Mouse (Mus musculus): Measurements from ENCODE around the gene Eif4a2.
"Not testable (repeated sequence)": the region's sequence is repeated elsewhere in the genome, so short reads cannot be mapped to it uniquely, and the experiment has no call there.

The Eif4a2 gene

DNA sequence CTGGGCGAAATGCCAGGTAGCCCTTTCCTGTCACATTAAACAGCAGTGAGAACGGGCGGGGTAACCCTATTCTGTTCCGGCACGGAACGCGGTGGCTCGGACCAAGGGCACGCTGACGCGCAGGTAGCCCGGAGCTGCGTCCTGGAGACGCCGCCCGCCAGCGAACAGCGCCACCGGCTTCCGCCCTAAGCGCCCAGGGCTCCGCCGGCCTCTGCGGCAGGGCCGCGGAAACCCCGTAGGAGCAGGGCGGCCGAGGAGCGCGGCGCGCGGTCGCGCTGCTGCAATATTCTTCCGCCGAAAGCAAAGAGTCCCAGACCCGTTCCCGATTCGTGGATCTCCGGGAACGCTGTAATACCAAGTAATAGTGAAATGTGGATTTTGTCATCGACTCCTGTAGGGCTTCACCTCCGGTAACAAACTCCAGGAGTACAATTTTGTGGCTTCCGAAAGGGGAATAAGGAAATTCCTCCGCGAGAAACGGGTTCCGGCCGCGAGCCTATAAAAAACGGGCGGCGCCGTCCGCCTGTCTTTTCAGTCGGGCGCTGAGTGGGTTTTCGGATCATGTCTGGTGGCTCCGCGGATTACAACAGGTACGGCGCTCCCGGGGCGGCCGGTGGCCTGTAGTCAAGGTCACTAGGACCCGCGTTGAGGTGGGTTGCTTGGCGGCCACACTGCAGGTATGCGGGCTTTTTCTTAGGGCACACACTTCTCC lies at the start of gene Eif4a2:
Gene Eif4a2 (plus strand): TSS at position 214 of the 712 bp plus-strand sequence.
- in situ Hi-C loops (cut with MseI, MboI), result no loop called here

DNA sequence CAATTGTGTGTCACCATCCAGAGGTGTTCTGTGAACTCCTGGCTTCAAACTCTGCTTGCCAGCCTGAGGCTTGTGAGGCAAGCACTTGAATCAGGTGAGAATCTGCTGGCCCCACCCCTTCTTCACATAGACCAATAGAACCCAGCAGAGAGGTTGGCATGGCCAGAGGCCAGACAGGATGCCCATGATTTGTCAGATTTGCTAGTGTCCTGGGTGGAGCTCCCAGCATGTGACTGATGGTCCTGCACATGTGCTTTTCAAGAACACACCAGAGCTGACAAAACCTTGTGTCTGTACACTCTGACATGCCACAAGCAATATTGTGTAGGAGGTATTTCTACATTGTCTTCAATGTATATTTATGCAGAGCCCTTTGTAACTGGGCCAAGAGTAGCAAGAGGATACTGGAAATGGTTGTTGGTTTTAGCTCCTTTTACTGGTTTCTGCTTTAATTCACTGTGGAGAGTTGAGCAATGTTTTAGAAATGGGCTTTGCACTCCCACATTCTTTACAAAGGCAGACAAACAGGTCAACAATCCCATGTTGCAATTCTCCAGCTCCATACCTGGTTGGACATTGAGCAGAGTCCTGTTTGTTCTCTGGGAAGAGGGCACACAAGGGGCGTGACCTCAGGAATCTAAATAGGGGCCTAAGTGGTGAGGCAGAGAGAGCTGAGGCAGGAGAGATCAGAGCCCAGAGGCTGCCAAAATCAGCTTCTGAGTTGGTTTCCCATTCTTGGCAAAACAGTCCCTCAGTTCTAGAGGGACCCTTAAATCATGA lies 49.4 kb upstream of the Eif4a2 start, which contains the start of gene Kng1:
Gene Kng1 (plus strand): TSS at position 198 of the 780 bp plus-strand sequence.
- in situ Hi-C loops (cut with MseI, MboI), result not testable (repeated sequence)

DNA sequence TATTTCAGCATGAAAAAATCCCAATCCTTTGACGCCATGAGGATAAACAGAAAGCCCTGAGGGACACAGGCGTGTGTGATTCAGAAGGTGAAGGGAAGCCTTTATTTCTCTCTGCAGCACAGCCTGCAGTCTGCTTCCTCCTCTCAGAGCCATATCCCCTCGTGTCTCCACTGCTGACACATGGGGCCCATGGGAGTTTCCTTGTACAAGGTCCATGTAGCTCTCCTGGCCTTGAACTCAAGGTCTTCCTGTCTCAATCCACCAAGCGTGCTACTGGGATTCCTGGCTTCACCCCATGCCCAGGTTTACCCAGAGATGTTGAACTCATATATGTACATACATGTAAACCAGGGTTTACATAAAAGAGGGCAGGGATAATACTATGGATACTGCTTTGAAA lies 47.6 kb upstream of the Eif4a2 start:
- in situ Hi-C loops (cut with MseI, MboI), result not testable (repeated sequence)

DNA sequence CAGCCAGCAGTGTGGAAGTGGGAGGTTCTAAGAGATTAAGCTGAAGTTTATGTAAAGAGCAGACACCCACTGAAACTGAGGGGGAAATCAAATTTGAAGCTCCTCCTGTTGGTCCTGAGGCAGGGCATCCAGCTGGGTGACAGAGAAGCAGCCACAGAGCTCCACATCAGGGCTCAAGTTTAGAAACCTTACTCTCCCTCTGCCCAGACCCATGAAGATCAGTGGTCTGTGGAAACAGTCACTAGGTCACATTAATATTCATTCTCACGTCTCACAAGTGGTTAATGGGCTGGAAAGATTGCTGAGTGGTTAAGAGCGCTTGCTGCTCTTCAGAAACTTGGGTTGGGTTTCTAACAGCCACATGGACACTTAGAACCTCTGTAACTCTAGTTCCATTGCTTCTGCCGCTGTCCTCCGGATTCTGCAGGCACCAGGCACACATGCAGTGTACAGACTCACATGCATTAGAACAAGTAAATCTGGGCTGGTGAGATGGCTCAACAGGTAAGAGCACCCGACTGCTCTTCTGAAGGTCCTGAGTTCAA lies 46.4 kb upstream of the Eif4a2 start:
- in situ Hi-C loops (cut with MseI, MboI), result not testable (repeated sequence)

DNA sequence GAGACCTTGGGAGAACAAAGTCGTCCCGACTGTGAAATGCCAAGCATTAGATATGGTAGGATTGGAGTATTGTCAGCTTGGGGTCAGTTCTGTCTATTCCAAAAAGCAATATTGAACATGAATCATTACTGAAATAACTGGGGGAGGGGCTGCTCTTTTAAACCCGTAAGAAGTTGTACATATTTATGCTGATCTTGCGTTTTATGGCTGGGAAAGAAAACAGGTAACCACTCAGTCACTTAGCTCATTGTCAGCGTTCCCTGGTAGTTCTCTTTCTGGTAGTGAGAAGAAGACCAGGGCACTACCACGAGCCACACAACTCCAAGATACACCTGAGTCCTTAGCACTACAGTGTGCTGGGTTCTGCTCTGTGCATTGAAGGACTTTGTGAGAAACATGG lies 29.7 kb upstream of the Eif4a2 start:
- in situ Hi-C loops (cut with MseI, MboI), result not testable (repeated sequence)

DNA sequence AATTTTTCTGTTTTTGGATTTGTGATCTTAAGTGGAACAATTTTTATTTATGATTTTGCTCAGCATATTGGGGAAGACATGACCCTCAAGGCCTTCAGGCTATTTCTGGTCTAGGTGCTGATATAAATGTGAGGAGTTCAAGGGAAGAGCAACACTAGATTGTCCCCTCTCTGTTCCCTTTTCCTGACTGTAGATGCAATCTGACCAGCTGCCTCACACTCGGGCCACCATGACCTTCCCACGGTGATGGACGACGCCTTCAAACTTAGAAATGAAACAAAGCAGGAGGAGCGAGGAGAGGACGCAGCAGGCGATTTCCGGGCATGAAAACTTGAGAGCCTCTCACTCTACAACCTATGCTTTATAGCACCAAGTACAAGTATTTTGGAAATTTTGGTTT lies 20.1 kb upstream of the Eif4a2 start:
- in situ Hi-C loops (cut with MseI, MboI), result loop anchor here in 1 of 2 experiments (5.0 kb wide), 1 partner anchor 45 kb away; no protein-coding TSS in a partner anchor

DNA sequence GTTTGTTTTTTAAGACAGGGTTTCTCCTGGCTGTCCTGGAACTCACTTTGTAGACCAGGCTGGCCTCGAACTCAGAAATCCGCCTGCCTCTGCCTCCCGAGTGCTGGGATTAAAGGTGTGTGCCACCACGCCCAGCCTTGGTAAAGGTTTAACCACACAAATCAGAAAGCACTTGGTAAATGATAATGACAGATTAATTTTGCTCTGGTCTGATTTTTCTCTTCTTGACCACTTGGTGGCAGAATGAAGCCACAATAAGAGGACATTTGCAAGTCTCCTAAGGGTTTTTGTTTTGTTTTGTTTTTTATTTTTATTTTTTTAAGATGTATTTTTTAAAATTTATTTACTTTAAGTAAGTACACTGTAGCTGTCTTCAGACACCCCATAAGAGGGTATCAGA lies 19.5 kb upstream of the Eif4a2 start:
- in situ Hi-C loops (cut with MseI, MboI), result loop anchor here in 1 of 2 experiments (5.0 kb wide), 1 partner anchor 45 kb away; no protein-coding TSS in a partner anchor

DNA sequence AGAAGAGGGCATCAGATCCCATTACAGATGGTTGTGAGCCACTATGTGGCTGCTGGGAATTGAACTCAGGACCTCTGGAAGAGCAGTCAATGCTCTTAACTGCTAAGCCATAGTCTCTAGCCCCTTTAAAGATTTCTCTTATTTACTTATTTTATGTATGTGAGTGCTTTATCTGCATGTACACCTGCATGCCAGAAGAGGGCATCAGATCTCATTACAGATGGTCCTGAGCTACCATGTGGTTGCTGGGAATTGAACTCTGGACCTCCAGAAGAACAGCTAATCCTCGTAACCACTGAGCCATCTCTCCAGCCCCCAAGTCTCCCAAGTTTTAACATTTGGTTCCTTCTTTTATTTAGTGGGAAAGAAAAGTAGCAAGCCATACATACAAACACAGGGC lies 18.8 kb upstream of the Eif4a2 start:
- in situ Hi-C loops (cut with MseI, MboI), result loop anchor here in 1 of 2 experiments (5.0 kb wide), 1 partner anchor 44 kb away; no protein-coding TSS in a partner anchor

DNA sequence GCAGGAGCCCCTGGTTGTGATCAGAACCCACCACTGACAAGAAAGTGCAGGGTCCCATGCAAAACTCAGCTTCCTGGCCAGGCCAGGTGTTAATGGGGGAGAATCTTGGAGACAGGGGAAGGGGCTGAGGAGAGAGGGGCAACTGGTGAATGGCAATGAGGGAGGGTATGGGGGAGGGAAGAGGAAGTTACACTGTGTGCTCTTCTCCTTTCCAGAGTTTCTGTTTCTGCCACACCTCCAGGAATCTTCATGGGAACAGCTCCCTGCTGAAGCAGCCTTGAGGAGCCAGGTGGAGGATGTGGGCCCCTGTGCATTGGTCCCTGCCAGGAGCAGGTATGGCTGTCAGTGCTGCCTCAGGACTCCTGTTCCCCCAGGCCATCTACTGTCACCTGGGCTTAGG lies 15.9 kb upstream of the Eif4a2 start:
- in situ Hi-C loops (cut with MseI, MboI), result not testable (repeated sequence)

DNA sequence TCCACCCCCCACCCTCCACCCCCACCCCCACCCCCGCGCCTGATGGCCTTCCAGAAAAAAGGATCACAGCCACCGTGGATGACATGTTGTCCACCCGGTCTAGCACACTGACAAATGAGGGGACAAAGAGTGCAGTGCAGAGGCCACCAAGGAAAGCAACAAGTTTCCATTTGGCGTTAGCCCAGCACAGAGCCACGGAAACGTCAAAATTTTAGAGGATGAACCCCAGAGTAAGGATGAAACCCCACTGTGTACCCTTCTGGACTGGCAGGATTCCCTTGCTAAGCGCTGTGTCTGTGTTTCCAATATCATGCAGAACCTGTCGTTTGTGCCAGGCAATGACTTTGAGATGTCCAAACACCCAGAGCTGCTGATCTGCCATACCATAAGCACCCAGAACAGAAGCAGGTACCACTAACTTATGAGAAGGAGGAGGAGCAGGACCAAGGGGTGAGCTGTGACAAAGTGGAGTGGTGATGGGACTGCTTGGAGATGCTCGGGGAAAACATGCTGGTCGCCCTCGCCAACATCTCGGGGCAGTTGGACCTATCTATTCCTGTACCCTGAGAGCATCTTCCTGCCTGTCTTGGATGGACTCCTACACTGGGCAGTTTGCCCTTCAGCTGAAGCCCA lies 13.8 kb upstream of the Eif4a2 start:
- in situ Hi-C loops (cut with MseI, MboI), result no loop called here

DNA sequence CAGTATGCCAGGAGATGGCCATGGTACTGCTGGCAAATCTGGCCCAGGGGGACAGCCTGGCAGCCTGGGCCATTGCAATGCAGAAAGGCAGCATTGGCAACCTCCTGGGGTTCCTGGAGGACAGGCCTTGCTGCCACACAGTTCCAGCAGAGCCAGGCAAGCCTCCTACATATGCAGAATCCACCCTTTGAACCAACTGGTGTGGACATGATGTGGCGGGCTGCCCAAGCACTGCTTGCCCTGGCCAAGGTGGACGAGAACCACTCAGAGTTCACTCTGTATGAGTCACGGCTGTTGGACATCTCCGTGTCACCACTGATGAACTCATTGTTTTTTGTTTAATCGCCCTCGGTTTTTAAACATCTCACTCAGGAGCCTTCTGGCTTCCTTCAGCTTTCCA lies 13.1 kb upstream of the Eif4a2 start:
- in situ Hi-C loops (cut with MseI, MboI), result no loop called here

DNA sequence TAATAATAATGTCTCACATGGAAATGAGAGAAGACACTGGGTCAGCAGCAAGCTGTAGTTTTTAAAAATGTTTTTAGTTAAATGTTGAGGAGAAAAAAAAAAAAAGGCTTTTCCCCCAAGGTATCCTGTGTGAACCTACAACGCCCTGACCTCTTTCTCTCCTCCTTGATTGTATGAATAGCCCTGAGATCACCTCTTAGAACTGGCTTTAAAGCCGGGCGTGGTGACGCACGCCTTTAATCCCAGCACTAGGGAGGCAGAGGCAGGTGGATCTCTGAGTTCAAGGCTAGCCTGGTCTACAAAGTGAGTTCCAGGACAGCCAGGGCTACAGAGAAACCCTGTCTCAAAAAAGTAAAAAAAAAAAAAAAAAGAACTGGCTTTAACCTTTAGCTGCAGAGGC lies 11.7 kb upstream of the Eif4a2 start:
- in situ Hi-C loops (cut with MseI, MboI), result not testable (repeated sequence)

DNA sequence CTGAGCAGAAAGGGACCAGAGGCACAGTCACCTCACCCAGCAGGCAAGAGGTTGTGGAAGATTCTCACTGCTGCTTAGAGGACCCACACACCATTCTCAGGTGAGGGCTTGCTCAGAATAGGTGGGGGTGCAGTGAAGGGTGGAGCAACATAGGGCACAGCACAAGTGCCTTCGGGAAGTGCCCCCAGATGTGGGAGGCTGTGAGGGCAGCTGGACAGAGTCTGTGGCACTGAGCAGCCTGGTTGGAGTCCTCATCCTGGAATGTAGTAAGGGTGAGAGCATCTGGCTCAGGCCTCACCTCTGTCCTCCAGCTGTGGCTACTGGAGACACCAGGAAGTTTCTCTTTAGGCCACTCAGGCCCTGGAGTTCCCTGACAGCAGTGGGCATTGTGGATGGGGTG lies 10.4 kb upstream of the Eif4a2 start:
- in situ Hi-C loops (cut with MseI, MboI), result not testable (repeated sequence)

DNA sequence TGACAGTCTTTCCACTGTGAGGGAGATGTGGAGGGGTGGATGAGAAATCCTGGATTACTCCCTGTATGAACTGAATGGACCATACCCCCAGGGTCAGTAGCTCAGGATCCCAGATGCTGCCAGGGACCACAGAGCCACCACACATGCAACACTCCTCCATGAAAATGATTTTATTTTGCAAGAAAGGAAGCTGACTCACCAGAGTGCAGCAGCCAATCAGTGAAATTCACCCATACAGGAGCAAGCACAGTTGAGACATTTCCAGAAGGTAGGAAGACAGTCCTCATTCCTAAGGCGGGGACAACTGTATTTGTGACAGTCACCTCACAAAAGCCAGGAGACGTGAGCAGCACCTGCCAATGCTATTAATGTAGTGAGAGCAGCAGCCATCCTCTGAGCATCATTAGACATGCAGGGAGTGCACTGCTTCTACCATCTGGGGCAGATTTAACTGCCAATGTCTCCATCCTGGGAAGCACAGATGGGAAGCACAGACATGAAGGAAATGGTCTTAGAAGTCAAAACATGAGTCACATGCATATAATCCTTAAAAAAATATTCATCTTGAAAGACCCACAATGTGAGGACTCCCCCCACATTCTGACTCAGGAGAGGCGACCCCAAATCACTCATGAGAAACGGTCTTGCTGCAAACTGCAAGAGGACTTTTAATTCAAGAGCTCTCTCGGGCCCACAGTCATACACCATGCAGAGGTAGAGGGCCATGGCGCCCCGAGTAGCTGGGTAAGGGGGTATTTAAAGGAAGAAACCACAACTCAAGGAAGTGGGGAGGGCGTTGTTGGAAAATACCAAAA lies 9.7 kb upstream of the Eif4a2 start:
- in situ Hi-C loops (cut with MseI, MboI), result not testable (repeated sequence)

DNA sequence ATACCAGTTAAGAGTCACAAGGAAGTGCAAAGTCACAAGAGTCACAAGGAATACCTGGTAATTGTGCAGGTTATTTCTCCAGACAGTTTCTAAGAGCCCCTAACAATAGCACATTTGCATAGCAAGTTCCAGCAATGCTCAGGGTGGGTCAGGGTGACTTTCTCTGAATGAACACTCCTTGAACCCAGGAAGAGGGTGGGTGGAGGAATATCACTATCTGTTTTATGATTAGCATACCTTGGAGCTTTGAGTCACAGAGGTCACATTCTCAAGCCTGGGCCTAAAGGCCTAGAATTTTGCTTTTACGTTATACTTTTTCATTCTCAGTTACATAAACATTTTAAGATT lies 9.2 kb upstream of the Eif4a2 start:
- in situ Hi-C loops (cut with MseI, MboI), result not testable (repeated sequence)

DNA sequence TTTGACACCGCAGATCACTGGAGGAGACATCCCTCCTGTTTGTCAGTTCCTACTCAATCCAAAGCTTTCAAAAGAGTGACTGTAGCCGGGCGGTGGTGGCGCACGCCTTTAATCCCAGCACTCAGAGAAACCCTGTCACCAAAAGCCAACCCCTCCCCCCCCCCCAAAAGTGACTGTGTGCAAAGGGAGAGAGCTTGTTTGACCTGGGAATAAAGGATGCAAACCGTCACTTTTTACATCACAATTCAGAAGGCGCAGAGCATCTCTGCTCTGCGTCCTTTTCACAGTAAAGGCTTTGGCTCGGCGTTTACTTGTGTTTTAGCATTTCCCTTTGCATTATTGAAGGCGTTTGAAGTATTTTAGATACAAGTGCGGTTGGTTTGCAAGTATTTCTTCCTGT lies 7.6 kb upstream of the Eif4a2 start:
- in situ Hi-C loops (cut with MseI, MboI), result no loop called here

DNA sequence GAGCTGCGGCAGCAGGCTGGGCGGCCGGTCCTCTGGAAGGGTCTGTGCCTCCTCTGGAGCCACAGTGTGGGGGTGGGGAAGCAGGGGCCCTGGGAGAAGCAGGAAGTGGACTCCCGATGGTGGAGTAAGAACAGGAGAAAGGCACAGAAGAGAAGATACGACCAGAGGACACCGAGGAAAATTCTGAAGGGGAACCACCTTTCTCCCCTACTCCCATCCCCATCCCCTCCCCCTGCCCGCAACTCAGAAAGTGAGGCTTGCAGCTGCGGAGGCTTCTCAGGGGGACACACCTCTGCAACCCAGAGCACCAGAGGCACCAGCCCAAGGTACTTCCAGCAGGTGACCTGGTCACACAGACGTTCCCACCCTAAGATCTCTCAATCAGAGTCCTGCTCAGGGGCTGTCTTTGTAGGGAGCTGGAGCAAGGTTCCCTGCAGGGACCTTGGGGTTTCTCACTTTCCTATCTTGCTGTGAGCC lies 7.1 kb upstream of the Eif4a2 start:
- in situ Hi-C loops (cut with MseI, MboI), result no loop called here

DNA sequence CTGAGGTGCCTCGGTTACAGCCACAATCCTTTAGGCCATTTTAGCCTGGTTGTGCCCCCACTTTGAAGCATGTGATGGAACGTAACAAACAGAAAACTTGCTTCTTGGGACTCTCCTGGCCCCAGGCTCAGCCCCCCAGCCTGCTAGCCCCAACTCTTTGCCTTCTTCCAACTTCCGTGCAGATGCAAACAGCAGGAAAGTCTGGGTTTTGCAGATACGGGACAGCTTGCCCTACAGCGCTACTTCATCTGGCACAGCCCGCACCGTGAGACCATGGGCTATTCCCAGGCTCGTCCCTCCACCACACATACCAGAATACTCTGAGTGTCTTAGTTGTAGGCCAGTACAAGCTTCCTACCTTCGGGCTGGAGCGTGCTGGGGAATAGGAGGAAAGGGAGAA lies 6.6 kb upstream of the Eif4a2 start:
- in situ Hi-C loops (cut with MseI, MboI), result no loop called here

DNA sequence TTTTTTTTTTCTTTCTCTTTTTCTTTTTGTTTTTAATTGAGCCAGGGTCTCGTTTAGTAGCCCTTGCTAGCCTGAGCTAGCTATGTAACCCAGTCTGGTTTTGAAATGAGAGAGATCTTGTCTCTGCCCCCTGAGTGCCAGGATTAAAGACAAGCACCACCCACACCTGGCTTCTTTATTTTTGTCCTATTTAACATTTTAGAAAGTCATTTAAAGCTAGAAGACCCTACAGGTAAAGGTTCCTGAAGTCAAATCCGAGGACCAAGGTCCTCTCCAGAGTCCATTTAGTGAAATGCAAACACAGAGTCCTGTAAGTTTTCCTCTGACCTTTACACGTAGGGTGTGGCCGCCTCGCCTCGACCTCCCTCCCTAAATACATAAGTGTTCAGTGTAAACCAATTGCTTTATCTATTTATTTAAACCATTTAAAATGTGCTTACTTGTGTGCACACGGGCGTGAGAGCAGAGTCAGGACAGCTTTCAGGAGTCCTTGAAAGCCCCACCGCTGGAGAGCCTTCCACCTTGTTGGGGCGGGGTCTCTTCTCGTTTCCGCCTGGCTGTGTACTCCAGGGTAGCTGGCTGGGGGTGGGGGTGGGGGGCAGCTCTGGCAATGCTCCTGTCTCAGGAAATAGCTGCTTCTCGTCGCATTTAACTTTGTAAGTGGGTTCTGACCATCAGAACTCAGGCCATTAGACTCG lies 4.8 kb upstream of the Eif4a2 start:
- in situ Hi-C loops (cut with MseI, MboI), result no loop called here

DNA sequence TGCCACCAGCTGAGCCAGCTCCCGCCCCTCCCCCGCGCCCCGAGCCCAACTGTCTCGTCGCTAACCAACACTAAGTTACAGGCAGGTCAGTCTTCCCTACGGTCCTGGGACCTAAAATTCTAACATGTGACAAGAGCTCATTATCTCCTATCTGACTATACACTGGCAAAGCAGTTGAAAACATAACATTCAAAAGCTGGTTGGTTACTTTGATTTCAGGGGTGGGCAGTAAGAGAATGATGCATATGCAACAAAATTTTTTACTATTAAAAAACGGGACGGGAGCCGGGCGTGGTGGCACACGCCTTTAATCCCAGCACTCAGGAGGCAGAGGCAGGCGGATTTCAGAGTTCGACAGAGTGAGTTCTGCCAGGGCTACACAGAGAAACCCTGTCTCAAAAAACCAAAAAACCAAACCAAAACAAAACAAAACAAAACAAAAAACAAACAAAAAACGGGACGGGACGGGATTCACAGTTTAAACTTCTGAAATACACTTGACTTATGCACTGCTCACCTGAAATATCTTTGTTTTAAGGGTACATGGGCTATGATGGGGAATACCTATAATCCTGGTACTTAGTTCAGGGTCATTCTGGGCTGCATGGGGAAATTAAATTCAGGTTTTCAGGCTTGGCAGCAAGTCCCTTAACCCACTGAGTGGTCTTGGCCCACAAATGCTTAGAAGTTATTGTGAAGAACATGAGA lies 4.1 kb upstream of the Eif4a2 start:
- in situ Hi-C loops (cut with MseI, MboI), result no loop called here
